Mouse (Mus musculus) large intestine, adult 2 months (tissue): Measurements from ENCODE around the gene Mall. TPM values are rescaled to one million over a fixed set of nuclear protein-coding genes. Genes with fewer than 3 reads are reported as not detected.

Source experiments
- DNase-seq: peaks from one replicate; pipeline ENCODE4 v3.0.0-alpha.2; 2012; ENCODE audit warnings: low read depth, low spot score
- WGBS: fragments of 180-500 bp; shearing (Covaris S2); methylation state at CpG from one replicate; pipeline ENCODE4 v1.1.7; 2018; 5-methylcytosine and 5-hydroxymethylcytosine counted together
- polyA plus RNA-seq: library from polyadenylated mRNA; depleted of rRNA; stranded (reverse); fragments of >200 nt; gene quantifications from 2 replicates; pipeline ENCODE4 v1.2.3, GENCODE M21; 2012; rRNA removed

Mall gene
- 299 and 309 TPM in 2 replicates for polyA plus RNA-seq

- no peak for DNase-seq
- WGBS: 2% methylated on average over 26 of the region's 26 CpGs
Measured at GRCm38 (mm10) chr2:127729671-127730070, at the start of gene Mall. Mall (minus strand) TSS chr2:127729932.

DNA sequence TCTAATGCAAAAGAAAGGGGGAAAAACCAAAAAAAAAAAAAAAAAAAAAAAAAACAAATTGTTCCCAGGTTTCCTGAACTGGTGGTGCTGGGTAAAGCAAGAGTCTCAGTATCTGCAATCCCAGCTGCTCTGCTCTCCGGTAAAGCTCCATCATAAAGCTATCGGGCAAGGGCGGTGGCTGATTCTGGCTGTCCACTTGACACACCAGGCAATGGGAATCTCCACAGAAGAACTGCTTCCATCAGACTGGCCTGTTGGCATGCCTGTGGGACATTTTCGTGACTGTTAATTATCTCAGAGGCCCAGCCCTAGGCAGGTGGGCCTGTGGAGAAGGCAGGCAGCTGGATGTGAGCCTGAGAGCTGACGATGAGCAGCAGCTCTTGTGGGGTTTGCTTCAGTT, 48.7 kb upstream of the Mall start:
- 87% methylated on average over 5 of the region's 5 CpGs for WGBS
- DNase-seq: no peak

DNA sequence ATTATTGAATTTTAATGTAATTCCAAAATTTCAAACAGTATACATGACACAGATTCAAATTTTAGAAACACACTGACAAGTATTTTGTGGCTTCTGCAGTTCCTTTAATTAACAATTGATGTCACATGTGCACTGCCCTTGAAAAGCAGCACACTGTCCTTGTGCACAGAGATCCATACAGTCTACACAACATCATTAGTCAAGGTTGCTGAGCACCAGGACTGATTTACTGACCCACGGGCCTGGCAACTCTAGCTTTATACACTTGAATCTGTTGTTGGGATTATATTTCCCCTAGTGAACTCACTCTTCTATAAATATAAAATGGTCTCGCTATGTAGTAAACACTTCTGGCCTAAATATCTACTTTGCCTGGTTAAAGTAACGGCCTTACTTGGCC, 45.3 kb upstream of the Mall start:
- WGBS: 76% methylated on average over 3 of the region's 3 CpGs
- DNase-seq: no peak

GRCm38 (mm10) chr2:127774578-127774941, 44.8 kb upstream of the Mall start:
- 64% methylated on average over 1 of the region's 1 CpGs for WGBS
- no peak for DNase-seq

GRCm38 (mm10) chr2:127773938-127774577, 44.3 kb upstream of the Mall start:
- DNase-seq: no peak
- WGBS: 73% methylated on average over 15 of the region's 15 CpGs

DNA sequence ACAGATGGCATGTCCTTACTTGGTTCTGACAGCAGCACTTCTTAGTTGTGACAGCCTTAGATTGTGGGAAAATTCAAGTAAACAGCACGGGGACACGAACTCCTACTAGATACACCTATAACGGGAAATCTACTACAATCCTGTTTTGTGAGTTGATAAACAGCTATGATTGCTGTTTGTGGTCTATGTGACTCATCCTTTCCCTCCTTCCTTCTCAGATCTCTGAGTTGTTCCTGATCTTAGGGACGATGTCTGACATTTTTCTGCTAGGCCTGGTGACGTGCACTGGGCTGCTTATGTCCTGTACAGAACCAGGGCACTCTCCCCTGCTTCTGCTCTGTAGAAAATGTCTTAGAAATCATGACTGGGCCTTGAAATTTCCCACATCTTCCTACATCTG, 31.9 kb upstream of the Mall start:
- WGBS: 73% methylated on average over 5 of the region's 5 CpGs
- DNase-seq: no peak

- DNase-seq: no peak
- 68% methylated on average over 10 of the region's 10 CpGs for WGBS
Measured at GRCm38 (mm10) chr2:127760429-127761000, 30.8 kb upstream of the Mall start.

GRCm38 (mm10) chr2:127760014-127760413, 30.3 kb upstream of the Mall start:
- 89% methylated on average over 6 of the region's 6 CpGs for WGBS

GRCm38 (mm10) chr2:127759157-127759880, 29.6 kb upstream of the Mall start:
- WGBS: 68% methylated on average over 5 of the region's 5 CpGs
- no peak for DNase-seq

More at GRCm38 (mm10) chr2:127760014-127760413, 30.3 kb upstream of the Mall start:
- no peak for DNase-seq

- DNase-seq: no peak
- WGBS: 60% methylated on average over 8 of the region's 8 CpGs
Measured at GRCm38 (mm10) chr2:127757171-127757570, 27.4 kb upstream of the Mall start.

DNA sequence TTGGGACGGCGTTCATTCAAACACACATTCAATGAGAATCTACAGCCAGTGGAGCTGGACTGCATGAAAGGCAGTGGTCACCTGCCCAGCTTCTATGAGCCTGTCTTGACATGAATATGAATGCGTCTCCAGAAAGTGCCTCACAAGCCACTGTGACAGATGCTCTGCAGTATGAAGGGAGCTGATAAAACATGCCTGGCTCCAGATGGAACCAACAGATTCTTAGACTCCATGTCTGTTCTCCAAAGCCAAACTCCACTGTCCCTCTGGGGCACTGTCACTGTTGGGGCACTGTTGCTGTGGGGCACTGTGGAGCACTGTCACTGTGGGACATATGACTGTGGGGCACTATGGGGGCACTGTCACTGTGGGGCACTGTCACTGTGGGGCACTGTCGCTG, 24.4 kb upstream of the Mall start:
- DNase-seq: no peak
- WGBS: 96% methylated on average over 4 of the region's 4 CpGs

DNA sequence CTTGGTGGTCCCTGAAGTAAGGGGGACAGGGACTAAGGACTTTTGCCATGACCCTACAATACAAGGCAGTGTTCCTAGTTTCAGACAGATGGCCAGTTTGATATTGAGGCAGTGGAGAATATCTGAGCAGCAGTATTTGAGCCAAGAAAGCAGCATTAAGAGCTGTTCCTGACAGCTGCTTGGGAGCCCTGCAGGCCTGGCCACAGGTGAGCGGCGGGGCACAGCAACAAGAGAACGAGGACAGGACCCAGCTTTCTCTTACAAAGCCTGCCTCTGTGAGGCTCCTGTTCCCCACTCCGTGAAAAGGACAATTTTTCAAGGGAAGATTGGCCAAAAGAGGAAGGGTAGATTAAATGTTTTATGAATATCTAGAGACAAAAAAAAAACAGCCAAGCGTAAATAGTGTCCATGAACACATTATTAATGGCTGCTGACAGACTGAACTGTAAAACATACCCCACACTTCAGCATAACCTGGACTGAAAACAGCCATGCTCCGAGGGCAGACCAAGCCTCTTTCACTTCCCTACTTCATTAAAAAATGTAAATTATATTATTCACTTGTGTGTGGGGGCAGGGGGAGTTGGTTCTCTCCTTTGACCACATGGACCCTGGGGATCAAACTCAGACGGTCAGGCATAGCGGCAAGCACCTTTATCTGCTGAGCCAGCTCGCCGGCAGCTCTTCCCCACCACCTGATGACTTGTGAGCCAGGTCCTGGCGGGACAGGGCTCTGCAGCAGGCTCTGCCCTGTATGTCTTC, 22.3 kb upstream of the Mall start:
- DNase-seq: no peak
- WGBS: 82% methylated on average over 11 of the region's 11 CpGs

- WGBS: 39% methylated on average over 1 of the region's 1 CpGs
- DNase-seq: no peak
Measured at GRCm38 (mm10) chr2:127749376-127749775, 19.6 kb upstream of the Mall start.

DNA sequence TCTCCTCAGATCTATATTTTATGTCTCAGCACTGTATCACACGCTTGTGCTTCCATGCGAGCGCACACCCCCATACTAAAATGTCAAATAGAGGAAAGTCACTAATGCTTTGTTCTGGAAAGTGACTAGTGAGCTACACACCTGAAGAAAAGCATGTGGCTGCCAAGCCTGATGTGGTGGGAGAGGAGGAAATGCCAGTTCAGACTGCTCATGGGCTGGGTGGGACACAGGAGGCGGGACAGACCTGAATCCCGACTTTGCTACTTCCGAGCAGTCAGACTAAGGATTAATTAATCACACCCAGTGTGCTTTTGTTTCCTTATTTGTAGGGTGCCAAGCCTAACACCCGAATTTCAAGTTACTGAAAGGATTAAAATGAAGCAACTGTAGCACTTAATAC, 18.6 kb upstream of the Mall start:
- 68% methylated on average over 7 of the region's 7 CpGs for WGBS
- DNase-seq: no peak

DNA sequence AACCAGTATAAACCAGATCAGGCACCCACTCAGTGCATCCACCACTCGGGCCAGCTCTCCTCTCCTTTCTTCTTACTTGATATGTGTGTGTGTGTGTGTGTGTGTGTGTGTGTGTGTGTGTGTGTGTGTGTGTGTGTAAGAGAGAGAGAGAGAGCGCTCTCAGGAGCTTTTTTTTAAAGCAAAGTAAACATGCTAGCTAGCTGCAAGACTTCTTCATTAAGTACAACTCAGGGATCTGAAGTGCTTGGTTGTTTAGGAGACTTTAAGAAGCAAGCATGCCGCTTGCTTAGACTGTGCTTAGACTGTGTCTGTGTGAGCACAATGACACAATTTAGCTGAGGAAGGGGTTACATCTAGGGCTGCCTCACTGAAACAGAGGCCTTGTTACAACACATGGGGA, 12.9 kb upstream of the Mall start:
- WGBS: 80% methylated on average over 3 of the region's 3 CpGs
- DNase-seq: no peak

DNA sequence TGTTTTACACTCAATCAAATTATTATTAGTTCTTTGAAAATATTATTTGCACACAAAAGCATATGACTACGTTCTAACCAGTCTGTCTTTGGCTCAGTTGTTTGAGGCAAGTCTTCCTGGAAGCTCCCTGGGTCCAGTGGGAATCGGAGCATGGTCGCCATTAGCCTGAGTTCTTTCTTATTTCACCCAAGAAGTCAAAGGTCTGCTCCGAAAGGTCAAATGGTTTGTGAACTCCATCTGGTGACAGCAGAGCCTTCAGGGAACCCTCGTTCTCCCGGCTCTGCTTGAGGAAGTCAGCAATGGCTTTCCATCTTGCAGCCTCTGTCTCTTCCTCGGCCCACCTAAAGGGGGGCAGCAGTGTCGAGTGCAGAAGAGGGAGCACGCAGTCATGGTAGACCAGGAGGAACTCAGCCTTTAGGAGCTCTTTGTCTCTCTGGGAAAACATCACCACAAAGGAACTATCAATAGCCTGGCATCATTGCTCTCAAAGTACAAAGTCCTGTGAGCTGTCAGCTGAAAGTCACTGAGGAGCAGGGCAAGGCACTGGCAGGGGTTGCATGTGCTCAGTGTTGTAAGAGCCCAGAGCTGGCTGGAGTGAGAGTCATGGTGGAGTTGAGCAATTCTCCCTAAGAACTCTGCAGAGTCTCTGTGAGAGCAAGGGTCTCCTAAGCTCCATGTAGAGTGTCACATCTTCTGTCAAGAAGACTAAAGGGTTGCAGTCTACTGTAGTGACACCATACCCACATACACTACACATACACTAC, 11.2 kb upstream of the Mall start:
- no peak for DNase-seq
- WGBS: 88% methylated on average over 9 of the region's 9 CpGs

DNA sequence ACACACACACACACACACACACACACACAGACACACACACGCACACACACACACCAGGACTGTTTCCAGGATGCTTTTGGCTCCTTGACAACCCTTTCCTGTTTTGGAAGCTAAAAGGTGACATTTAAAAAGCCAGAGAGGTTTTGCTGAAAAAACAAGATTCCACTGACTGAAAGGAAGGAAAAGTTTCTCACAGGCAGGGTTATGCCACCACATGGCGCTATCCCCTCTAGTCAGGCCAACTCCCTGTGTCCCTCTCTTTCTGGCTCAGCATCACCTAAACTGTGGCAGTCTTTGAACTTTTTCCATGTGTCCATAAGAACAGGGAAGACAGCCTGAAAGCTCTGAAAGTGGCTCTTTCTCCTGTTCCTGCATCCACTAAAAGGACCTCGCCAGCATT, 8.2 kb upstream of the Mall start:
- DNase-seq: no peak
- WGBS: 85% methylated on average over 3 of the region's 3 CpGs

GRCm38 (mm10) chr2:127736631-127737209, 7.0 kb upstream of the Mall start:
- DNase-seq: no peak
- WGBS: 61% methylated on average over 6 of the region's 6 CpGs

GRCm38 (mm10) chr2:127735512-127736145, 5.9 kb upstream of the Mall start:
- WGBS: 24% methylated on average over 9 of the region's 9 CpGs
- no peak for DNase-seq
